Mouse (Mus musculus): Measurements from ENCODE around the gene Neu3. TPM values are rescaled to one million over a fixed set of nuclear protein-coding genes. Genes with fewer than 3 reads are reported as not detected.
"Not testable (repeated sequence)": the region's sequence is repeated elsewhere in the genome, so short reads cannot be mapped to it uniquely, and the experiment has no call there.

Gene Neu3
- polyA plus RNA-seq, 1 experiment: 32.1 TPM

DNA sequence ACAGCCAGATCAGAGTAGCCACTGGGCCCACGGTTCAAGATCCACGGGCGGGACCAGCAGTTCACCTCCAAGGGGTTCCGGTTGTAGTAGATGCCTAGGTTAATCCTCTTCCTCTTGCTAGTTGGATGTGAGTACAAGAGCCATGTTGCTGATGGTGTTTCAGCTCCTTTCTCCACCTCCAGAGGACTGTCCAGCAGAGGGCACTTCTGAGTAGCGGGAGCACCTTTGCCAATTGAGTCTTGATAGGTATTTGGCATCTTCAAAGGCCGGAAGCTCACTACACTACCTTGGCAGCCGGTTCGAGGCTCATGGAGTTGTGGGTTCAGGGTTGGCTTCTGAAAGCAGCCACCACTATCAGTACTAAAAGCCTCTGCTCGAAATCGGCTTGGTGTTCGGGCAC lies 14.8 kb downstream of the Neu3 start:
- peaks cover 18% of the 10 kb centered on the region for H3K4me1 ChIP-seq (replicated peaks; ENCODE audit: control insufficient read depth, insufficient read depth, low read length)
- no peak overlapping the region for H3K4me3 ChIP-seq (ENCODE audit: control insufficient read depth, insufficient read depth, low read length)
- peak; percentile 76 for DNase-seq
- TF ChIP-seq CTCF (IDR thresholded peaks at IDR 0.05; ENCODE audit: borderline replicate concordance, control insufficient read depth, extremely low read depth, insufficient read depth, low read length, poor library complexity): no peak
- no peak for TF ChIP-seq POLR2A (IDR thresholded peaks at IDR 0.05; ENCODE audit: control insufficient read depth, extremely low read depth, insufficient read depth, low read length, poor library complexity)
- H3K27me3 ChIP-seq (ENCODE audit: control insufficient read depth, insufficient read depth, low read length): no peaks in the 10 kb centered on the region
- peaks cover 18% of the 10 kb centered on the region for H3K36me3 ChIP-seq (ENCODE audit: control insufficient read depth, insufficient read depth, low read length)
- 92% methylated on average over 11 of the region's 11 CpGs for WGBS
- no peak overlapping the region for H3K27ac ChIP-seq (ENCODE audit: control insufficient read depth, insufficient read depth, low read length)

DNA sequence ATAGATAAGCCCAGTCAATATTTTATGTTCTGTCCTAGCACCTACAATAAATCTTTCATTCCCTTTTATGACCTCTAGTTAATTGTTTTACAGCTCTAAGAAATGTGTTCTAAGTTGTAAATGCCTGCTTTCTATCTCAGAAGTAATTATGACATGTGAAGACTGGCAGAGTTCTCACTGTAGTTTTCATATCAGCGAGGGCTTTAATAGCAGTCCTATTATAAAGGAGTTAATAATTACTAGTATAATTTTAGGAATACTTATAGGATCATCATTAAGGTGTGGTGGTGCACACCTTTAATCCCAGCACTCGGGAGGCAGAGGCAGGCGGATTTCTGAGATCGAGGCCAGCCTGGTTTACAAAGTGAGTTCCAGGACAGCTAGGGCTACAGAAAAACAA lies 16.6 kb downstream of the Neu3 start:
- H3K27ac ChIP-seq (ENCODE audit: control insufficient read depth, insufficient read depth, low read length): no peak overlapping the region
- H3K27me3 ChIP-seq (ENCODE audit: control insufficient read depth, insufficient read depth, low read length): no peaks in the 10 kb centered on the region
- DNase-seq: no peak
- H3K36me3 ChIP-seq (ENCODE audit: control insufficient read depth, insufficient read depth, low read length): peaks cover 18% of the 10 kb centered on the region
- 97% methylated on average over 4 of the region's 4 CpGs for WGBS
- peaks cover 6% of the 10 kb centered on the region; the same call in 1 of the 2 replicates for H3K4me1 ChIP-seq (replicated peaks; ENCODE audit: control insufficient read depth, insufficient read depth, low read length)
- no peak for TF ChIP-seq CTCF (IDR thresholded peaks at IDR 0.05; ENCODE audit: borderline replicate concordance, control insufficient read depth, extremely low read depth, insufficient read depth, low read length, poor library complexity)
- TF ChIP-seq POLR2A (IDR thresholded peaks at IDR 0.05; ENCODE audit: control insufficient read depth, extremely low read depth, insufficient read depth, low read length, poor library complexity): no peak
- no peak overlapping the region for H3K4me3 ChIP-seq (ENCODE audit: control insufficient read depth, insufficient read depth, low read length)

DNA sequence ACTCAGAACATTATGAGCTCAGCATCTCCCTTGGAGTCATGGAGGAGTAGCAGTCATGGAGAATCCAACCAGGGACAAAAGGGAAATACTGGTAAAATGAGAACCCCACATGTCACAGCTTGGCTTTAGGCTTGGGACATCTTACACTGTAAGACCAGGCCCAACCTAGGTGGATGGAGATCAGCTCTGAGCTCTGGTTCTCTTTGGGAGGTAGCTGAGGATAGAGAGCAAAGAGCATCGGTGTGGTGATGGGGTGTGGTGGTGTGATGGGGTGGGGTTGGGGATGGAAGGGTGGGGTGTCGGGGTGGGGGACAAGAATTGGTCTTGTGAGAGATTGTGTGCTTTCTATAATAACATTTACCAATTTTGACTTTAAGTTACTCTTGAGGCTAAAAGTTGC lies 17.4 kb downstream of the Neu3 start:
- Histone ChIP-seq H3K36me3 (ENCODE audit: control insufficient read depth, insufficient read depth, low read length) (peaks cover 18% of the 10 kb centered on the region), H3K4me1 (replicated peaks; ENCODE audit: control insufficient read depth, insufficient read depth, low read length) (peaks cover 3% of the 10 kb centered on the region; the same call in 1 of the 2 replicates), H3K4me3 (ENCODE audit: control insufficient read depth, insufficient read depth, low read length) (no peak overlapping the region), H3K27me3 (ENCODE audit: control insufficient read depth, insufficient read depth, low read length) (no peaks in the 10 kb centered on the region), H3K27ac (ENCODE audit: control insufficient read depth, insufficient read depth, low read length) (peak overlapping the region; percentile 66; the same call in 1 of the 2 replicates)
- TF ChIP-seq CTCF (IDR thresholded peaks at IDR 0.05; ENCODE audit: borderline replicate concordance, control insufficient read depth, extremely low read depth, insufficient read depth, low read length, poor library complexity) (no peak), POLR2A (IDR thresholded peaks at IDR 0.05; ENCODE audit: control insufficient read depth, extremely low read depth, insufficient read depth, low read length, poor library complexity) (no peak)
- DNase-seq: no peak
- WGBS: 58% methylated on average over 2 of the region's 2 CpGs

DNA sequence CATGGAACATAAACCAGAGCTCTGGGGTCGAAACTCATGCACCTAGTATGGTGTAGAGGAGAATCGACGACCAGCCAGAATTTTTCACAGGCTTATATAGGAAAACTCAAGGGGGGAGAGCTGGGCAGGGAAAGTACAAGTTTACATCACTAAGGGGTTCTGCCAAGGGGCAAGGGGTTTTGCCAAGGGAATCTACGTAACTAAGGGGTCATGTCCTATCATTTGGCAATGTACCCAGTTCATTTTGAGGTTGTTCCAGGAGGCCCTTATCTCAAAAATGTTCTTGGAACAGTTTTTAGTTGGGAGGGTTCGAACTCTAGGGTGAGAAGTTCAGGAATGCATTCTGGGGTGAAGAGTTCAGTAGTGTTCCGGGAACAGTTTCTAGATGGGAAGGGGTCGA lies 21.2 kb downstream of the Neu3 start:
- WGBS: 89% methylated on average over 7 of the region's 7 CpGs
- DNase-seq: not testable (repeated sequence)

DNA sequence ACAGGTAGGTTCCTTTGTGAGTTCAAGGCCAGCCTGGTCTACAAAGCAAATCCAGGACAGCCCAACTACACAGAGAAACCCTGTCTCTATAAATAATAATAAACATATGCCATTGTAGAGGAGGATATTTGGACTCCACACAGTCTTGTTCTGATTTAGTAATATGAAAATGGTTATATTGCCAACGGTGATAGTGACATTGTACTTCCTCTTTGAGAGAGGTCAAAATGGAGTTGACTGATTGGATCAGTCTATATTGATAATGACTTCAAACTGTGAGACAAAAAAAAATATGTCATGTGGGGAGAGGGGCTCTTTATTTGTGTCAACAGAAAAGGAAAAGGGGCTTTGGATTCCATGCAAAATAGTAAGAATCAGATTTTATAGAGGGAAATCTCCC lies 22.9 kb downstream of the Neu3 start:
- Histone ChIP-seq H3K36me3 (ENCODE audit: control insufficient read depth, insufficient read depth, low read length) (no peaks in the 10 kb centered on the region), H3K27me3 (ENCODE audit: control insufficient read depth, insufficient read depth, low read length) (no peaks in the 10 kb centered on the region), H3K4me1 (replicated peaks; ENCODE audit: control insufficient read depth, insufficient read depth, low read length) (peaks cover 3% of the 10 kb centered on the region; the same call in 1 of the 2 replicates), H3K4me3 (ENCODE audit: control insufficient read depth, insufficient read depth, low read length) (no peak overlapping the region), H3K27ac (ENCODE audit: control insufficient read depth, insufficient read depth, low read length) (no peak overlapping the region)
- no peak for TF ChIP-seq POLR2A (IDR thresholded peaks at IDR 0.05; ENCODE audit: control insufficient read depth, extremely low read depth, insufficient read depth, low read length, poor library complexity)
- no peak for TF ChIP-seq CTCF (IDR thresholded peaks at IDR 0.05; ENCODE audit: borderline replicate concordance, control insufficient read depth, extremely low read depth, insufficient read depth, low read length, poor library complexity)
- 42% methylated on average over 1 of the region's 1 CpGs for WGBS
- no peak for DNase-seq

More for the DNA sequence above, 21.2 kb downstream of the Neu3 start:
- not testable (repeated sequence) for H3K27ac ChIP-seq (ENCODE audit: control insufficient read depth, insufficient read depth, low read length); H3K4me3 ChIP-seq (ENCODE audit: control insufficient read depth, insufficient read depth, low read length); H3K4me1 ChIP-seq (replicated peaks; ENCODE audit: control insufficient read depth, insufficient read depth, low read length); H3K36me3 ChIP-seq (ENCODE audit: control insufficient read depth, insufficient read depth, low read length); H3K27me3 ChIP-seq (ENCODE audit: control insufficient read depth, insufficient read depth, low read length)

DNA sequence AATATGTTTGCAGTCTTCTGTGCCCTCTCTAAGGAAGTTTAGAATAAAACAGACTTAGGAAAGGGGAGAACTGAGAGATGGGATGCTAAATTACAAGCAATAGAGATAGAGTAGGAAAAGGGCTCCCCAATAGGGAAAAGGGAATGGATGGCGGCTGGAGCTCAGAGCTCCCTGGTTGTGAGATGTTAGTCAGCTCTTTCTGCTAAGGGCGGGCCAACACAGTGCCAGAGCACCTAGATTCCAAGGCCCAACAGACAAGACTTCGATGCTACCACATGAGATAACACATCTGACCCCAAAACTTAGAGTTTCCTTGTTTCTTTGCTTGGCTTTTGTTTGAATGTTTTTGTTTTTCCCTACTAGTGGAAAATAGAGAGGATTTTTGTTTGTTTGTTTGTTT lies 24.2 kb downstream of the Neu3 start:
- not testable (repeated sequence) for H3K4me3 ChIP-seq (ENCODE audit: control insufficient read depth, insufficient read depth, low read length); H3K4me1 ChIP-seq (replicated peaks; ENCODE audit: control insufficient read depth, insufficient read depth, low read length); H3K36me3 ChIP-seq (ENCODE audit: control insufficient read depth, insufficient read depth, low read length); DNase-seq; H3K27me3 ChIP-seq (ENCODE audit: control insufficient read depth, insufficient read depth, low read length); H3K27ac ChIP-seq (ENCODE audit: control insufficient read depth, insufficient read depth, low read length)
- 93% methylated on average over 3 of the region's 3 CpGs for WGBS

DNA sequence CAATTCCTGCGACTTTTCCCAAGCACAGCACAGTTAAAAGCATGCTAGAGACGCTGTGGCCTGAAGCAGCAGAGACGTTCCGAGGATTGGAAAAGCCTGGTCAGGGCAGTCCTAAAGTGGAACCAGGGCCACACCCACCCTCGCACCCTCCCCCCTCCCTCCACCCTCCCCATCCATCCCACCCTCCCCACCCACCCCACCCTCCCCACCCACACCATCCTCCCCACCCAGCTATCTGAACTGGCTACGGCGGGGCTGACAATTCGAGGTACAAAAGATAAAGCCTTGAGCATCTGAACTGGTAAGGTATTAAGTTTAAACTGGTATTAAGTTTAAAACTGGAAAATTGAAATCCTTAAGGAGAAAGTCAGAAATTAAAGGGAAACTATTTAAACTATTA lies 24.7 kb downstream of the Neu3 start:
- H3K4me3 ChIP-seq (ENCODE audit: control insufficient read depth, insufficient read depth, low read length): no peak overlapping the region
- no peak for TF ChIP-seq POLR2A (IDR thresholded peaks at IDR 0.05; ENCODE audit: control insufficient read depth, extremely low read depth, insufficient read depth, low read length, poor library complexity)
- no peak for TF ChIP-seq CTCF (IDR thresholded peaks at IDR 0.05; ENCODE audit: borderline replicate concordance, control insufficient read depth, extremely low read depth, insufficient read depth, low read length, poor library complexity)
- no peaks in the 10 kb centered on the region for H3K27me3 ChIP-seq (ENCODE audit: control insufficient read depth, insufficient read depth, low read length)
- no peak overlapping the region for H3K27ac ChIP-seq (ENCODE audit: control insufficient read depth, insufficient read depth, low read length)
- no peaks in the 10 kb centered on the region for H3K4me1 ChIP-seq (replicated peaks; ENCODE audit: control insufficient read depth, insufficient read depth, low read length)
- no peak for DNase-seq
- 85% methylated on average over 8 of the region's 8 CpGs for WGBS
- no peaks in the 10 kb centered on the region for H3K36me3 ChIP-seq (ENCODE audit: control insufficient read depth, insufficient read depth, low read length)

Measured in thymus, adult 2 months (tissue).